Mouse (Mus musculus) gastrocnemius, postnatal 10 days (tissue): ENCODE data around the gene Gm20489. TPM values are rescaled to one million over a fixed set of nuclear protein-coding genes. Genes with fewer than 3 reads are reported as not detected.

ENCODE experiments used
- DNase-seq: peaks from one replicate; pipeline ENCODE4 v3.0.0; 2021; ENCODE audit warnings: mixed read lengths
- long read RNA-seq, 2 experiments: library from polyadenylated mRNA; stranded (forward); transcript quantifications; one replicate each; pipeline ENCODE4 v2.0.0; 2021
- total RNA-seq, 2 experiments: library from RNA; stranded (reverse); gene quantifications; 2 replicates each; pipeline ENCODE4 v1.2.3; 2021

The Gm20489 gene
- not detected for total RNA-seq
- long read RNA-seq, experiment 1: 0 reads
- long read RNA-seq, experiment 2: 0 reads

DNA sequence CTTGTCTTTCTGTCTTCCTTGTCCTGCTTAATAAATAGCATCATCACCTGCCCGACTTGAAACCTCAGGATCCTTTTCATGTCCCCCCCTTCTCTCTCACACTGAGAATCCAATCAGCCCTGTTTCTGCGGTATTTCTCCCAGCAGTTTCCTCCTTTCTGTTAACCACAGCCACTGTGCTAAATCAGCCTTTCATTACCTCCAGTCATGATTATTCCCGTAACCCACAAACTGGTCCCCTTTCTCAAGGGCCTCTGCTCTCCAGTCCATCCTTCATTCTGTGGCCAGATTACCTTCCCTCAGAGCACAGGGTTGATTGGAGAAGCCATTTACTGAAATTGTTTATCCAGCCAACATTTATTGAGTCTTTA, at the start of gene Gm20489:
Gene Gm20489, minus strand, starts transcription at position 269 of the 370 bp plus-strand sequence.
- no peak for DNase-seq

GRCm38 (mm10) chrX:101313625-101314359, 45.0 kb upstream of the Gm20489 start:
- DNase-seq: no peak

DNA sequence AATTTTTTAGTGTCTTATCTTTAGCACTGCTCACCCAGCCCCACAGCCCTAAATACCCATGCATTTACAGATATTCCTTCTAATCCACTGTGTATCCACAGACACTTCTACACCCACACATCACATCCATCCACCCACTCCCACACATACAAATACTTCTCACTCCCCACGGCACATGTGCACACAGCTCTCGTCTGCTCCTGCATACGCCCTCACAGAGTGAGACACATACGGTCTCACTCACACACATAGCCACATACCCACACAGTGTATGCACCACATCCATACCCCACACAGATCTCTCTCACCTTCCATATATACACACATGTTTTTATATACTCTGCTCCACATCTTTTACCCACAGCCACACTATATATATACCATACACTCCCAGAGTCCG, 40.5 kb upstream of the Gm20489 start:
- DNase-seq: no peak

DNA sequence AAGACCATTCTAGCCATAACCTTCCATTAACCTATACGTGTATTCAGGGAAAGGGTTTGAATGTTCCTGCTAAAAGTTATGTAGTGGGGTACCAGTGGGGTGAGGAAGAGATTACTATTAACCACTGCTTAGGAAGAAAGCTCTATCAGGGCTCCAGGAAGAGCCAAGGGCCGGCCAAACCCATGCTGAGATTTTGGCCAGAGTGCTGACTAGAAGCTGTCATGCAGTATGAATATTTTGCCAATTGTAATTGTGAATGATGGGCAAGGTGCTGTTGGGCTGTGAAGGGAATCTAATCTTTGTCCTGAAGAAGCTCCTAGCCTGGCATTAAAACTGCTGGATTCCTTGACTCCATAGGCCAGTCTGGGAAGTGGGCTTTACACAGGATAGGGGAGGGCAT, 35.8 kb upstream of the Gm20489 start:
- DNase-seq: no peak

- no peak for DNase-seq
Measured at GRCm38 (mm10) chrX:101301654-101302053, 32.8 kb upstream of the Gm20489 start.

GRCm38 (mm10) chrX:101300427-101301030, 31.7 kb upstream of the Gm20489 start:
- DNase-seq: peak; percentile 14

GRCm38 (mm10) chrX:101299473-101300426, 30.9 kb upstream of the Gm20489 start:
- no peak for DNase-seq

- DNase-seq: peak; percentile 14
Measured at GRCm38 (mm10) chrX:101299055-101299454, 30.2 kb upstream of the Gm20489 start, which contains the start of gene Nlgn3. Gene Nlgn3 (plus strand): TSS chrX:101299168.

- no peak for DNase-seq
Measured at GRCm38 (mm10) chrX:101290111-101290510, 21.3 kb upstream of the Gm20489 start.

DNA sequence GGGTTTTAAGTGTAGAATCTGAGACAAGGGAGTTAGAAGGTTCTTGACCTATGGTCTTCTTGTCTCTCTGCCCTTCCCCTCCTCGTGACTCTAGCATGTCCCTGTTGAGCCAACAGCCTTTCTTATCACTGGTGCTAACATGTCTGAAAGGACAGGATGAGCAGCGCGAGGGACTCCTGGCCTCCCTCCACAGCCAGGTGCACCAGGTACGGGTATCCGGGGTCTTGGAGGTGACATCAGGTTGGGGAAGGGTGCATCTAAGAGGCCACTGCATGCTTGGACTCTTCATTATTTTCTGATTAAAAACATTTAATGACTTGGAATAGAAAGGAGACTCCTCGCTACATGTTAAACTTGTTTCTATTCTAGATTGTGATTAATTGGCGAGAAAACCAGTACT, 20.2 kb upstream of the Gm20489 start:
- DNase-seq: no peak

DNA sequence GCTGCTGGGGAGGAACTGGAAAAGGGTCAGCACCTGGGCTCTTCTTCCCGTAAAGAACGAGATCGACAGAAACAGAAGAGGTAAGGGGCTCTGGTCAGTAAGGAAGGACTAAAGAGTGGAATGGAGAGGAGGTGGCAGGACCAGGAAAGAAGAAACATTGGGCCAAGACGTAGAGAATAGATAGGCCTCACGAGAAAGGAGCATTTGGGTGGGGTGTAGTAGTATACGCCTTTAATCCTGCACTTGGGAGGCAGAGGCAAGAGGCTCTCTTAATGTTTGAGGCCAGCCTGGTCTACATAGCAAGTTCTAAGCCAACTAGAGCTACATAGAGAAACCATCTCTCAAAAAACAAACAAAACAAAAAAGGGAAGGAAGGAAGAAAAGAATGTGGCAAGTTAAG, 19.6 kb upstream of the Gm20489 start:
- DNase-seq: no peak

DNA sequence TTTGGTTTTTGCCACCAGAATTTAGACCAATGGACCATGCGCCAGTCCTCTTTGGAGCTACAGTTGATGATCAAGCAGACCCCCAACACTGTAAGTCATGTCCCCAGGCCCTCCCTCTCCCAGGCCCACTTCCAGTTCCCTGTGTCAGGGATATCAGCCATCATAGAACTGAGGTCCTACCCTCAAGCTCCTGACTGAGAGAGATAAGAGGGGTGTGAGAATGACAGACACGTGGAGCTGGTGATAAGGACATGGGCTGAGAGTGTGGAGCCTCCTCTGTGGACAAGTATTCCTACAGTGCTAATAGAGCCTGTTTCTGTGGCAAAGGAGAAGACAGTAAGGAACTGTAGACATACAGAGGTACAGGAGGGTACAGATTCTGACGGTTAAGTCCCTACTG, 18.7 kb upstream of the Gm20489 start:
- no peak for DNase-seq

GRCm38 (mm10) chrX:101285953-101286670, 17.3 kb upstream of the Gm20489 start:
- DNase-seq: no peak

DNA sequence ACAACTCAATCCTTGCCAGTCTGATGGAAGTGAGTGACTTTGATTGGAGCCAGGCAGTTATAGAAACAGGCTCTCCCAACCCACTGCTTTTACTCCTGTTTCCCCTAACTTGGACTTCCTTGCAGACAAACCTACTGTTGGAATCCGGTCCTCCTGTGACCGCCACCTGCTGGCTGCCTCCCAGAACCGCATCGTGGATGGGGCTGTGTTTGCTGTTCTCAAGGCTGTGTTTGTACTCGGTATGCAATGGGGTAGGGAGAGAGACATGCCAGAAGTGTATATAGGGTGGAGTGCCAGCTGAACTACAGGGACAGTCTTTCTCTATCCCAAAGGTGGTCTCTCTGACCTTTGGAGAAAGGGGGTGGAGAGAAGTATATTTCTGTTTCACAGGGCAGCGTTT, 16.7 kb upstream of the Gm20489 start:
- DNase-seq: peak; percentile 48

GRCm38 (mm10) chrX:101282813-101283212, 14.0 kb upstream of the Gm20489 start:
- DNase-seq: no peak

GRCm38 (mm10) chrX:101273875-101274738, 5.3 kb upstream of the Gm20489 start, which contains the start of gene Med12:
Gene Med12 (plus strand): TSS chrX:101274030.
- peak; percentile 82 for DNase-seq

DNA sequence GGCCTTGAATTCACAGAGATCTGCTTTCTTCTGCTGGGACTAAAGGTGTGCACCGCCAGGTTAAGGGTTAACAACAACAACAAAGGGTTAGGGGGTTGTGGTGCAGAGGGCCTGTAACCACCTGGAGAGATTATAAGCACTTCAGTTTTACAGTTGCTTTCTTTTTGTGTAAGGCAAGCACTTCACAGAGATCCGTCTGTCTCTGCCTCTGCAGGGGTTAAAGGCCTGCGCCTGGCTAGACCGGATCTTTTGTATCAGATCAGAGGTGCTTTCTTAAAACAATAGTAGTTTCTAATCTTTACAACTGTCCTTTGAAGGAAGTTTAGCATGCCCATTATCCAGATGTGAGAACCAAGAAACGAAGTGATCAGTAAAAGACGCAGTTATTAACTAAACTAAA, 4.6 kb upstream of the Gm20489 start:
- DNase-seq: no peak

DNA sequence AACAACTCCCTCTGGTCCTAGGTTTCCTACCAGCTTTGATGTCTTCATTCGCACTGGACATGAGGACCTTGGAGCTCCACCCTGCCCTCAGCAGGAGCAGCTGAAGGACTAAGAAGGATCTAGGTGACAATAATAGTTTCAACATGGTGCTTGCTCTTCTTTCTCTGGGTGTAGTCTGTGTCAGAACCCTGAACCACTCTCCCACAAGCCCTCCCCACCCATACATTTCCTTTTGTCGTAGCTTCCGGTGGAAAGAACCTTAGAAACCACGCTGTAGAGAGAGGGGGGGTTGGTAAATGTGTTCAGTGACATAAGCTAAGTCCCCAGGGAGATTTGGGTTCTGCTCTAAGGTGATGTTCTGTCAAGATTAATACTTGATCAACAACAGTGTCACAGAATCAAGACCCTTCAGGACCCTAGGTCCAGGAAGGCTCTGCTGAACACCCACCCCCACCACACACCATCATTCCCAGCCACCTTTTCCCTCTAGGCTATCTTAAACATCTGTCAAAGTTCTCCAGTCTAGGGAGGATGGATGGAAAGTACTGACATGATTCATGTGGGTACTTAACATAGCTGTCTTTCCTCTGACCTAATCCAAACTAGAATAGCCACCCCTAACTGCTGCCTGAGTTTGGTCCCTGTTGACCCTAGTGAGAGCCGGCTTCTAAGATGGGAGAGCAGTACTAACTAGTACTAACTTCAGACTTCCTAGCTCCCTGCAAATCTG, 633 bp downstream of the Gm20489 start, which contains the start of gene Il2rg:
Gene Il2rg, minus strand, starts transcription at position 231 of the 730 bp plus-strand sequence.
- DNase-seq: no peak

- no peak for DNase-seq
Measured at GRCm38 (mm10) chrX:101266631-101267030, 2.2 kb downstream of the Gm20489 start.

DNA sequence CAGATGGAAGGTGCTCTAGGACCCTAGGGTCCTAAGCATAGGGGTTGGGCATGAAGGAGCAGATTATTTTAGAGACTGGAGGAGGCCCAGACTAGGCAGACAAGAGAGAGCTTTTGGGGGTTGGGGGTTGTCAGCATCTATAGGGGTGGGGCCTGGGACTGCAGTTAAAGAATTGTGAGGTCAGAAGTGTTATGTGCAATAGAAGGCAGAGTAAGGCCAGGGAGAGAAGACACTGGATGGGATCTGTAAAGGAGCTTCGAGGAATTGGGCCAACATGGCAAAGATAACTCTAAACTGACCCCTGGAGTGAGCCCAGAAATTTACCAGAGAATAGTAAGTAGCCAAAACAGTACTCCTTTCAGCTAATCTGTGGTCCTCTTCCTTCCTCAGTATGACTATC, 4.9 kb downstream of the Gm20489 start, which contains the start of gene Gm614:
Gene Gm614, minus strand, starts transcription at position 101 of the 400 bp plus-strand sequence.
- no peak for DNase-seq
